Mouse (Mus musculus): Measurements from ENCODE around the gene Cope.

The Cope gene

DNA sequence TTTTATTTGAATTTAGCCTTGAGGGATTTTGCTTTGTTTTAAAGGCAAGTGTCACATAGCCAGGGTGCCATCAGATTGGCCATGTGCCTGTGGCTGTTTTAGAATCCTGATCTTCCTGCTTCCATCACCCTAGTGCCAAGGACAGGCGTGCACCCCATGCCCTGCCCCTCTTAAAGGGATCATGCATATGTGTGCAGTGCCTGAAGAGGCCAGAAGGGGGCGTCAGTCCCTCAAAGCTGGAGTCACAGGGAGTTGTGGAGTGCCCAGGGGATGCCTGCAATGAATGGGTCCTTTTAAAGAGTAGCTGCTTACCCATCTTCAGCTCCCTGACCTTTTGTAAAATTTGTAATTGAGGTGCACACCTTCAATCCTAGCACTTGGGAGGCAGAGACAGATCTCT, 7.0 kb downstream of the Cope start:
- DNase-seq (ENCODE audit: low read depth in 1 of 2, low spot score in 2 of 2), result peak in 1 of 2 experiments; percentile 24

DNA sequence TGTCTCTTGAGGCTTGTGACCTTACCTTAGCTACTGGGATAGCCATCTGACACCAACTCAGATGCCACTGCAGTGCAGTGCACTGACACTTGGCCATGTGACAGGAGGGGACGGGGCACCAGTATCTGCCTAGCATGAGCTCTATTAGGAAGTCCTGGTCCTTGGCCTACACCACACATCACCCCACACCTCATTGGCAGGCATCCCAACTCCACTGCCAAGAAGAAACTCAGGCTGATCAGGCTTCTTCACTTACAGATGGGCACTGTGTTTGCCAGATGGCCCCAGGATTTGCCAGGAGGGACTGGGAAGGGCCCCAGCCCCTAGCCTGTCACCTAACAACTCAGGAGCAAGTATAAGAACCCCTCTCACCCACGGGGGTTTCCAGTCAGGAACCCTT, 11.1 kb downstream of the Cope start:
- DNase-seq (ENCODE audit: low read depth in 1 of 2, low spot score in 2 of 2), result no peak

DNA sequence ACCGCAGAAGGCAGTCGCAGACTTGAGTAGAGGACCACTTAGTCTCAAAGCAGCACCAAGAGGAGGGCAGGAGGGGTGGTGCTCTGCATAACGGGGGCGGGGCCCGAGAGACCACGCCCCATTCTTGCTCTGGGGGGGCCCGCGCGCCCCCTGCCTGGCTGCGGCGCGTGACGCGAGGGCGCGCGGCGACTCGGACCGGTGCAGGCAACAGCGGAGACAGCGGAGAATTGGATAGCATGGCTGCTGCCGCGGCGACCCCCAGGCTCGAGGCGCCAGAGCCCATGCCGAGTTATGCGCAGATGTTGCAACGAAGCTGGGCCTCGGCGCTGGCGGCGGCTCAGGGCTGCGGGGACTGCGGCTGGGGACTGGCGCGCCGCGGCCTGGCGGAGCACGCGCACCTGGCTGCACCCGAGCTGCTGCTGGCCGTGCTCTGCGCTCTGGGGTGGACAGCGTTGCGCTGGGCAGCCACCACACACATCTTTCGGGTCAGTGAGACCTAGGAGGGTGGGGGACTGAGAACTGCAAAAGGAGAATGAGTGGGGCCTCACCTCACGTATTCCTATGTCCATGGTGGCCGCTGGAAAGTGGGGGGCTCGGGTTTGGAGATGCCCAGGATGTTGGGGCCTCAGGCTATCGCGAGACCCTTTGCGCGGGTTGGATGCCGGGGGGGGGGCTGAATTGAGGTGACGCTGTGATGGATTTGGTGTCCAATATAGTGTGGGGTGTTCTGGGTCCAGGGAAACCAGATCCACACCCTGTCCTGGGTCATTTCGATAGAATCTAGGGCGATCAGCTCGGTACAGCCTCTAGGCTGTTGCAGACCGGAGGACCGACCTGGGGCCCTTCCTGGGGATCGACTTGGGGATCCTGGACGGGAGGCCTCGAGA, 13.5 kb downstream of the Cope start, which contains the start of gene Cers1:
Gene Cers1 (plus strand): TSS at position 152 of the 887 bp plus-strand sequence.
- no peak for DNase-seq (ENCODE audit: low read depth in 1 of 2, low spot score in 2 of 2)

DNA sequence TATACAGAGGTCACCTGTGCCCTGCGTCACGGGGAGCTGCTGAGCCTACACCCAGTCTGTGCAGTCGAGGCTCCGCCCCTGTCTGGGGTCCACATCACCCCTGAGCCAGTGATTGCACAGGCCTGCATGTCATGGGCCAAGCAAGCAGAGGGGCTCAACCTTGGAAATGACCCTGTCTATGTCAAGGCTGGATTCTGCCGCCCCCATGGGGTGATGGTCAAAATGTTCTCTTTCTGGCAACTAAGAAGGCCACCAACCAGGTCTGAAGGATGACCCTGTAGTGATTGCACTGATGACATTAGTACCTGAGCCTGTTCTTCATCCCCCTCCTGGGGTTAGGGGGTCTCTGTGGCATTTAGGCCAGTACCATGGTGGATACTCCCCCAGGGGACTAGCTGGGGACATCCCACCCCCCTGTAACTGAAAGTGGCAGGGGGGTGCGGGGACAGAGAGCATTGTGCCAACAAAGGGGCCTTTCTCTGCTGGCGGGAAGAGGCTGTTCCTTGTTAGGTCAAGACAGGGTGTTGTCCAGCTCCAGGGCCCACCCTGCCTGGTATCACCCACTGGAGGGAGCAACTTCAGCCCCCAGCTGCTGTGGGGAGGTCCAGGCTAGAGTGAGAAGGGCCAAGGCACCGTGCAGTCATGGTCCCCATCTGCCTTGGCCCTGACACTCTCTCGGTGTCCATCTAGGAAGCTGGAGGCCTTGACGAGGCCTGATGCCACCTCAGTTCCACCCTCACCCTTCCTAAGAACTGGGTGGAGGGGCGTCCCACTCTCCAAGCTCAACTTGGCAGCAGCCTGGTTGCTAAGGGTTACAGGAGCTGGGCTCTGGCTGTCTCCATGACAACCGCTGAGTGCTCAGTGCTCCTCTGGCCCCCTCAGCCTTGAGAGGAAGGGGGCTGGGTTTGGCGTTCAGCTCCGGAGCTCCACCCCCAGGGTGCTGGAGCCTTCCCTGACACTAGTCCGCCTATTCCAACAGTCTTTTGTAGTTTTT, 14.5 kb downstream of the Cope start:
- DNase-seq (ENCODE audit: low read depth in 1 of 2, low spot score in 2 of 2), result no peak

DNA sequence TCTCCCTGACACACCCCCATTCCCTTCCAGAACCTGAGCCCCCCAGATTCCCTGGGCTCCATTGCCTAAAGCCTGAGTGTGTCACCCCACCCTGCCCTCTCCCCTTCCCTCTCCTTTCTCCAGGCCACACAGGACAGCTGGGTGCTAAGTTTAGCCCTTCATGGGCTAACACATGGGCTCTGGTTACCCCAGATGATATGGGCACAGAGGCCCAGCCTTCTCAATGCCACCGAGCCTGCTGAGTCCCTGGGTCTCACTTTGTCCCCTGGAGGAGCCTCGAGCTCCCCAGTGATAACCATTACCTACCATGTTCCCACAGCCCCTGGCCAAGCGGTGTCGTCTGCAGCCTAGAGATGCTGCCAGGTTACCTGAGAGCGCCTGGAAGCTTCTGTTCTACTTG, 15.6 kb downstream of the Cope start:
- DNase-seq (ENCODE audit: low read depth in 1 of 2, low spot score in 2 of 2), result no peak

DNA sequence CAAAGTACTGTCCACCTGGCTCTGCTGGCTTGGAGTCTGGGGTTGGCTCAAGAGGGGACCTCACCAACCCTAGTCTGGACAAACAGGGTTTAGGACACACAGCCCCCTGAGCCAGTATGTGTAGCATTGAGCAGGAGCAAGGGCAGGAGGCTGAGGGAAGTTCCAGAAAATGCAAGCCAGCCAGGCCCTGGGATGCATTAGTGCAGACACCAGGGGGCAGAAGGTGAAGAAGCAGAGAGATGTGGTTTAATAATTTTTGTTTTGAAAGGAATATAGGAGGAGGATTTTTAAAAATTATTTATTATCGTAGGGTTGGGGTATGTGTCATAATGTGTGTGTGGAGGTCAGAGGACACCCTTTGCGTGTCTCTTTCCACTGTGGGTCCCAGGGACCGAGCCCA, 21.4 kb downstream of the Cope start:
- DNase-seq (ENCODE audit: low read depth in 1 of 2, low spot score in 2 of 2), result no peak

DNA sequence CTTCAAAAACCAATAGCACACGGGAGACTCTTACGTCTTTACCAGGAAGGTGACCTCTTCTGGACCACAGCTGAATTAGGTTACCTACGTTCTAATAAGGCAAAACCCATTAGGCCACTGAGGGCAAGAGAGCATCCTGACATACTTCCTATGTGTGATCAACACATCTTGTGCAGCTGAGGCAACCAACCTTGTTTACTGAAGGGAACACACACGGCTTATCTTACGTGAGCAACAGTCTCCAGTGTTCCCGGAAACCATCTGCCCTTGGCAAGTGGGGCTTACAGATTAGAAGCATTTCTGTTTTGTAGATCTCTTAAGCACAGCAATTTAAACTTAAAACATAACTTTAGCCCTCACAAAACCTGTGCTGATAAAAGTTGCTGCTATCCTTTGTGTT, 25.2 kb downstream of the Cope start:
- no peak for DNase-seq (ENCODE audit: low read depth in 1 of 2, low spot score in 2 of 2)

DNA sequence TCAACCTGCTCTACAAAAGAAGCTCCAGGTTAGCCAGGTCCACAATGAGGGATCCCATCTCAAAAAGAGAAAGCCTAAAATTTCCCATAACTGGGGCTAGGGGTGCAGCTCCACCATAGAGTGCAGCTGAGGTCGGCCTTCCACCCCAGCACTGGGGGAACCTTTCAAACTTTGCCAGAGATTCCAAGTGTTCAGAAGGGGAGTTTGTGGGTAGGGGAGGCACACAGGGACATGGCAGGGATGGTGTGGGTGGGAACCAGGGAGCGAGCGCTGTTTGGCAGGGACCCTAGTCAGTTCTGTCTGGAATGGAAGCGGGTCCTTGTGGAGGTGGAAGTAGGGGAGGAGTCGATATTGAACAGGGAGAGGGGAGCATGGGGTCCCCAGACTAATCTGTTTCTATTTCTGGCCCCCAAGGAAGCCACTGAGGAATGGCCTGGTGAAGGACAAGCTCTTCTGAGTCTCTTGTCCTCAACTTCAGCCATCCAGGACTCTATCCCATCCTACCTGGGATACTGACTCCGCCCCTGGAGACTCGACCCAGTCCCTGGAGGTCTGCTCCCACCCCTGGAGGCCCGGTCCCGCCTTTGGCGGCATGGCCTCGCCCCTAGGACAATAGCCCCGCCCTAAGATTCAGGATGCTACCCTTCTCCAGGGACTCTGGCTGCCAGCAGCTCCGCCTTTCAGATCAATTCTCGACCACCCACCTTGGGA, 27.0 kb downstream of the Cope start, which contains the start of gene Gdf1:
Gene Gdf1 (plus strand): TSS at position 694 of the 711 bp plus-strand sequence.
- DNase-seq (ENCODE audit: low read depth in 1 of 2, low spot score in 2 of 2), result no peak

DNA sequence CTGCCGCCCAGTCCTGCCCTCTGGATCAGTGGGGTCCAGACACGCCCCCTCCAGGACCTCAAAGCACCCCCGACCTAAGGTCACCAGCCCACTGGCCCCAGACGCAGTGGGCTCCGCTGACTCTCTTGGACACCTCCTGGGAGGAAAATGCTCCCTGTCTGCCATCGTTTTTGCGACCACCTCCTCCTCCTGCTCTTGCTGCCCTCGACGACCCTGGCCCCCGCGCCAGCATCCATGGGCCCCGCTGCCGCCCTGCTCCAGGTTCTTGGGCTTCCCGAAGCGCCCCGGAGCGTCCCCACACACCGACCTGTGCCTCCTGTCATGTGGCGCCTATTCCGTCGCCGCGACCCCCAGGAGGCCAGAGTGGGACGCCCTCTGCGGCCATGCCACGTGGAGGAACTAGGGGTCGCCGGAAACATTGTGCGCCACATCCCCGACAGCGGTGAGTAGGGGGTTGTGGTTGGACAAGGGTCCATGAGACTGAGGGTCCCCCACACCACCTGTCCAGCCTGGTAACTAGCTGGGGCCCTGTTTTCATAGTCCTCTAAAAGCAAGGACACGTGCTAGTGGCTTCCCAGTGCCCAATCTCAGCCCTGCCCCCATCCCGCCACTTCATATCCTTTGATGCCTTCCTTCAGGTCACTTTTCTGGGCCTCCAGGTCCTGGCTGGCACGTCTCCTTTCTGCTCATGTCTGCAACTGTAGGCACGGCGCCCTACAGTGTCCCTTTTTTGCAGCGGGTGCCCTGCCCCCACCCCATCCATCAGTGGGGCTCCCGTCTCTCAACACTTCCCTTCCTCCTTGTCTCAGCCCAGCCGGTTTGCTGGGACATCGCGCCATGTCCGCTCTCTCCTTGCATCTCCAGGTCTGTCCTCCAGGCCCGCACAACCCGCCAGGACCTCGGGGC, 27.8 kb downstream of the Cope start:
- no peak for DNase-seq (ENCODE audit: low read depth in 1 of 2, low spot score in 2 of 2)

DNA sequence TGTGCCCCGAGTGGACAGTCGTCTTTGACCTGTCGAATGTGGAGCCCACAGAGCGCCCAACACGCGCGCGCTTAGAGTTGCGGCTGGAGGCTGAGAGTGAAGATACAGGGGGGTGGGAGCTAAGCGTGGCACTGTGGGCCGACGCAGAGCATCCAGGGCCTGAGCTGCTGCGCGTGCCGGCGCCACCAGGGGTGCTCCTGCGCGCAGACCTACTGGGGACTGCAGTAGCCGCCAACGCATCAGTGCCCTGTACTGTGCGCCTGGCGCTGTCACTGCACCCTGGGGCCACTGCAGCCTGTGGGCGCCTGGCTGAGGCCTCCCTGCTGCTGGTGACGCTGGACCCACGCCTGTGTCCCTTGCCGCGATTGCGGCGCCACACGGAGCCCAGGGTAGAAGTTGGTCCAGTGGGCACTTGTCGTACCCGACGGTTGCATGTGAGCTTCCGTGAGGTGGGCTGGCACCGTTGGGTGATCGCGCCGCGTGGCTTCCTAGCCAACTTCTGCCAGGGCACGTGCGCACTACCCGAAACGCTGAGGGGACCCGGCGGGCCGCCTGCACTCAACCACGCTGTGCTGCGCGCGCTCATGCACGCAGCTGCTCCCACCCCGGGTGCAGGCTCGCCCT, 28.5 kb downstream of the Cope start:
- DNase-seq (ENCODE audit: low read depth in 1 of 2, low spot score in 2 of 2), result no peak

DNA sequence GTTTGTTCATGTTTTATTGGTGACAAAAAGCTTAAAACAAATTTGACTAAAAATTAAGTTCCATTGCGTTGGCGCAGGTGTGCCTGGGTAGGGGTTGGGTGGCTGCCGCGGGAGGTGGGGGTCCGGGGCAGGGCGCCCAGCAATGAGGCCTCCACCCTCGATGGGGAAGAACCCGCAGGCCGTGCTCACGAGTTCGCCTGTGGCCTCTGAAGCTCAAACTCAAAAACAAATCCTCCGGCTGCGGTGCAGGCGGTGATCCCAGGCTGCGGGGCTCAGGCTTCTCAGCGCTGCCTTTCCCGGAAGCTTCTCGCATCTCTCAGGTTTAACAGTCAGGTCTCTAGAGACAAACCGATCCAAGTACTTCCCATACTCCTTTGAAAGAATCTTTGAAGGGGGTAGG, 29.2 kb downstream of the Cope start:
- no peak for DNase-seq (ENCODE audit: low read depth in 1 of 2, low spot score in 2 of 2)

DNA sequence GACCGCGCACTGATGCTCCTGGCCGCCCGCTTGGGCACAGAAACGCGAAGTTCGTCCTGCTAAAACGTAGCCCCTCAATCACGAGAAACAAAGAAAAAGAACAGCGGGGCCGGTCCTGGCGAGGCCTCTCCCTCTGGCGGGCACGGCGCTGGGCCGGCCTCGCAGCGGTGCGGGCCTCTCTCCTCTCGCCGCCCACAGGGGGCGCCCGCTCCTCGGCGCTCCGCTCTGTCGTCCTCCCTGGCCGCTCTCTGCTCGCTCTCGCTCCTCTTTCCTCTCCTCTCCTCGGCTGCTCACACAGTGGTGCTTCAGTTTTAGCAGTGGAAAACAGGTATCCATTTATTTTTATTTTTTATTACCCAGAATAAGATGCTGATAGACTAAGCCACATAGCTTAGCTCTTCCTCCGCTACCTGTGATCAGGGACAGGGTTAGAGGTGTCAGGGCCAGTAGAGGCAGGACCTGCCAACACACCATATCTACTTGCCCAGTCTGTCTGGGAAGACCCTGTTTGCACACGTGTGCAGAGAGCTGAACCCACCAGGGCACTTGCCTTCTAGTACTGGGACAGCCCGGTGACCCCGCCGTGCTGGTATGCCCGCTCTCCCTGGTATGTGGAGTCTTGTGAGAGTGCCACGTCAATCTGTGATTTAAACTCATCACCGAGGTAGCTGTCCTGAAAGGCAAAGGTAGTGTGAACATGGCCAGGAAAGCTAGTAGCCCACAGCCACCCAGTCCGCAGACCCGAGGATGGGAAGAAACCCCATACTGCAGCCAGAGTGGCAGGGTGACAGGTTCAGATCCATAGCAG, 30.0 kb downstream of the Cope start:
- DNase-seq (ENCODE audit: low read depth in 1 of 2, low spot score in 2 of 2), result no peak

DNA sequence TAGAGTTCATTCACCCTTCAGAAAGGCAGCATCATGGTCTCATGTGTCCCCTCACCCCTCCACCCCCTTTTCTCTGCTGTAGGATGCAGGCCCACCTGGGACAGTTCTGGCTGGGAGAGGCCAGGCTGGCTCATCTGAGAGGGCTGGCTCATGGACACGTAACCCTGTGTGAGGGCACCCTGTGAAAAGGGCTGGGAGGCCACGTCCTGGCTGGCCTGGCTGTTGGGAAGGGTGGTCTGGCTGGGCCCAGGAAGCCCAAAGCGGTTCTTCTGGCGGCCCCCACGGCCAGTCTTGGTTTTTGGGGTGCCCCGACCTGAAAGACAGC, 30.5 kb downstream of the Cope start:
- no peak for DNase-seq (ENCODE audit: low read depth in 1 of 2, low spot score in 2 of 2)

DNA sequence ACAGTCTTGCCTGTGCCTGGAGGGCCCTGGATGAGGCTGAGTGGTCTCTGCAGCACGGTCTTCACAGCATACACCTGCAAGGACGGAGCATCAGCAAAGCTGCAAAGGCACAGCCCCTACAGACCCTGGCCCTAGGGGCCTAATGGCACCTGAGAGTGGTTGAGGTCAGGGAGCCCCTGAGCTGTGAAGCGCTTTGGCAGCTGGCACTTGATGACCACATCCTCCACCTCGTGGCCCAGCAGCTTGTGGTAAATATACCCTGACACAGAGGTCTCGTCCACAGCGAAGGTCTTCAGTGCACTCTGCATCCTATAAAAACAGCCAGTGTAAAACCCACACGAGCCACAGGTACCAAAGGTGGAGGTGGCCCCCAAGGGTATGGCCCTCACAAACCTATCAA, 36.6 kb downstream of the Cope start:
- DNase-seq (ENCODE audit: low read depth in 1 of 2, low spot score in 2 of 2), result no peak

DNA sequence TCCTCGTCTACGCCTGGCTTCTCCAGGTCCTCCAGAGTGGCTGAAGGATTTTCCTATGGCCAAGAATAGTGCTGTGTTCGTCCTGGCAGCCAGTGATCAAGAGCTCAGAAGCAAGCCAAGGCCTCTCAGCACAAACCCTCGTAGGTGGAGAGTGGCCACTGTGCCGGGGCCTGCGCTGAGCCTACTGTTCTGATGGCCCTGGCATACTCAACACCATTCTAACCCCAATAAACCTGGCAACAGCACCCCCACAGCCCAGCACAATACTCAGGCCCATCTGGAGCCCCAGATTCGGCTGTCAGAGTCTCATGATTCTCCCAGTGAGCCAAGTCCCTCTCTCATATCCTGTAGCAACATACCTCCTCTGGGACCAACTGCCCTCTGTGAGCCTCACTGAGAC, 38.3 kb downstream of the Cope start:
- DNase-seq (ENCODE audit: low read depth in 1 of 2, low spot score in 2 of 2), result no peak

DNA sequence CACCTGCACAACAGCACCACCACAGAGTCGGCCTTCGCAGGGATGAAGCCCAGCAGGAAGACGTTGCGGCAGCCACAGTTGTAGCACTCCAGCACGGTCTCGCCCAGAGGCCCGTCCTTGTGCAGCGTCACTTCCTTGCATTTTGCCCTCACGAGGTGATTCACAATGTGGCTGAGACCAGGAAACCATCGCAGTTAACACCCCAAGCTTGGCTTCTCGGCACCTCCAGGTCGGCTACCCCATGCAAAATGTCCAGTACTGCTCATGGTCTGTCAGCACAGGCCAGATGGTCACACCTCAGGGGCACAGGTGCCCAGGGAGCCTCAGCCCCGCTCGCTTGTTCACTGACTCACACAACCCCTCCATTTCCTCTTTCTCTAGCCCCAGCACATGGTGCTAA, 39.7 kb downstream of the Cope start:
- no peak for DNase-seq (ENCODE audit: low read depth in 1 of 2, low spot score in 2 of 2)

DNA sequence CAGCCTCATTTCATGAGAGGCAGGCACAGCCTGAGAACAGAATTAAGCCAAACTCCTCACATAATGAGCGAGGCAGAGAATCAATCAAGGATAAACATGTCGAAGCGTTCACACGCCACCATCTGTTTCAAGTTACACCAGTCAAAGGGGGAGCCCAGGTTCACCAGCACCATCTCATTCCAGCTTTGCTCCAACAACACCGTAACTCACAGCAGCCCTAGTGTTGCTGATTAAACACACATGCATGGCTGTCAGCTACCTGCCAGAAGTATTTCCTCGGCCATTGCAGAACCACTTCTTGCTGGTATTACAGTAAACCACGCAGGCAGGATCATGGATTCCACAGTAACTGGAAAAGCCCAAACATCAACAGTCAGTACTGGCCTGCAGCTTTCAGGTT, 40.8 kb downstream of the Cope start:
- DNase-seq (ENCODE audit: low read depth in 1 of 2, low spot score in 2 of 2), result no peak

DNA sequence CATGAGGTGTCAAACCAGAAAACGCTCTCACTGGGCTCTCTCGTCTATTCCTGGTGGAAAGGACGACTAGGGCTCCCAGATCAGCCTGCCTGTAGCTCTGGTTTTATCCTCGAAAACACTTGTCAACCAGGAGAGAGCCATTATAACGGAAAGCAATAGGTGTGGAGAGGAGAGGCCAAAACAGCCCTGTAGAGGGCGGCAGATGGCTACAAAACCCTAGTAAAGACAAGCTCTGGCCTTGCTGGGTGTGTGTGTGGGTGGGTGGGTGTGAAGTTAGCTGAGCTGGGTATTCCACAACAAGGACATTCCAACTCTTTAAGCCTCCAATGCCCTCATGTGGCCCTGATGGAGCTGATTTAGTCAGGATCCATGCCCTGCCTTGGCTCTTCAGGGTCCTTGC, 41.4 kb downstream of the Cope start:
- no peak for DNase-seq (ENCODE audit: low read depth in 1 of 2, low spot score in 2 of 2)

DNA sequence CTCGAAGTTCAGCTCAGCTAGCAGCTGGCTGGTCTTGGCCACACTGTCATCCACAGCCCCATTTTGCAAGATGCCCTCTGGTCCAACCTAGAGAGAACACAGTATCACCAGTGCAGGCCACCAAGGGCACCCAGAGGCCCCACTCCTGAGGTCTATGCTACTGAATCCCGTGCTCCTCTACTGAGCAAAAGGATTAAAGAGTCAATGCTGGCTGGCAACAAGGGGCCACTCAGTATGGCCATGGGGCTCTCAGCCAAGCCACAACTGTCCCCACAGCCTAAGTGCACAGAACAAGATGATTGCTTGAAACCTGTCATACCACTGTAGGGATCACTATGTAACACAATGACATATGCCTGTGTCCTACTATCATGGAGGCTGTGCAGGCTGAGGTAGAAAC, 42.0 kb downstream of the Cope start:
- no peak for DNase-seq (ENCODE audit: low read depth in 1 of 2, low spot score in 2 of 2)

All from monocyte, adult 2 months (primary cell).